Comparison of ENCODE assay signal across 24 mouse cellular contexts in genomic region chr10:93691344-93691743, GRCm38 (mm10). TPM values are rescaled to one million over a fixed set of nuclear protein-coding genes. Genes with fewer than 3 reads are reported as not detected.
A peak's percentile ranks its signal among the peaks of the same experiment; 100 is the strongest.
DNase-seq lines count a peak whose midpoint lies in the region; ATAC-seq lines count a peak whose summit lies in the region.
"Had no signal": no experiment of that assay in that cellular context is flagged by ENCODE, and none has a peak within 500 bp of the region (broad histone marks: within the 10 kb centered on the region; RNA-seq: fewer than 3 reads in every experiment).

No protein-coding gene starts in this region.

- H3K4me2 ChIP-seq in forebrain, embryonic 12.5 days, result no peak overlapping the region
- H3K4me2 ChIP-seq in forebrain, embryonic 11.5 days (ENCODE audit: low read depth, low read length, severe bottlenecking), result no peak overlapping the region
- H3K4me2 ChIP-seq in heart, embryonic 12.5 days, result peak overlapping the region; percentile 39
- peak overlapping the region; percentile 41 for H3K4me2 ChIP-seq in lung, embryonic 15.5 days
- H3K4me2 ChIP-seq: embryonic facial prominence, embryonic 15.5 days; forebrain, embryonic 15.5 days; hindbrain, embryonic 13.5 days had no signal

- no peaks in the 10 kb centered on the region; the same call in none of the 2 replicates for H3K36me3 ChIP-seq in forebrain, embryonic 12.5 days (replicated peaks)
- H3K36me3 ChIP-seq in forebrain, embryonic 11.5 days (ENCODE audit: control insufficient read depth, insufficient read depth, low read length), result no peaks in the 10 kb centered on the region; the same call in 1 of the 2 replicates
- no peaks in the 10 kb centered on the region for H3K36me3 ChIP-seq in heart, embryonic 12.5 days
- H3K36me3 ChIP-seq in lung, embryonic 15.5 days, result no peaks in the 10 kb centered on the region
- H3K36me3 ChIP-seq: embryonic facial prominence, embryonic 15.5 days; forebrain, embryonic 15.5 days; G1E; heart, embryonic 10.5 days; hindbrain, embryonic 13.5 days had no signal

- DNase-seq in forebrain, embryonic 11.5 days (ENCODE audit: low spot score), result no peak
- no peak for DNase-seq in heart, adult 18-20 months
- DNase-seq in lung, postnatal 4 days, result no peak
- peak; percentile 30 for DNase-seq in testis, postnatal 10 days (ENCODE audit: low spot score)
- DNase-seq in testis, postnatal 14 days (ENCODE audit: low spot score), result no peak
- DNase-seq: adrenal gland, adult 8-10 months; adrenal gland, postnatal 36 days; B cell, adult 2 months; cerebellum, adult 11 months; cerebellum, adult 8-10 months; cerebellum, postnatal 14 days; embryo, embryonic 11 days; gastrocnemius, postnatal 10 days had no signal

- no peaks in the 10 kb centered on the region for H3K9me3 ChIP-seq in forebrain, embryonic 12.5 days
- no peaks in the 10 kb centered on the region; the same call in 1 of the 2 replicates for H3K9me3 ChIP-seq in forebrain, embryonic 11.5 days (ENCODE audit: control insufficient read depth, low read length)
- no peaks in the 10 kb centered on the region for H3K9me3 ChIP-seq in heart, embryonic 12.5 days (replicated peaks)
- no peaks in the 10 kb centered on the region for H3K9me3 ChIP-seq in lung, embryonic 15.5 days
- H3K9me3 ChIP-seq: embryonic facial prominence, embryonic 15.5 days; forebrain, embryonic 15.5 days; G1E; heart, embryonic 10.5 days; hindbrain, embryonic 13.5 days had no signal

- no peak for ATAC-seq in forebrain, embryonic 12.5 days (ENCODE audit: low FRiP score)
- ATAC-seq in forebrain, embryonic 11.5 days (replicated peaks; ENCODE audit: low FRiP score), result no peak
- no peak for ATAC-seq in heart, embryonic 12.5 days (ENCODE audit: insufficient number of reproducible peaks, low FRiP score)
- ATAC-seq in lung, embryonic 15.5 days (ENCODE audit: borderline replicate concordance, extremely low read depth, low FRiP score, low TSS enrichment), result peak; percentile 64
- ATAC-seq: CD4-positive, CD25-positive, alpha-beta regulatory T cell, adult 4 months; forebrain, embryonic 15.5 days; hindbrain, postnatal 0 days had no signal

- peaks cover 14% of the 10 kb centered on the region for H3K4me1 ChIP-seq in forebrain, embryonic 12.5 days
- no peaks in the 10 kb centered on the region for H3K4me1 ChIP-seq in forebrain, embryonic 11.5 days (replicated peaks; ENCODE audit: control insufficient read depth, insufficient read depth, low read length)
- H3K4me1 ChIP-seq in heart, embryonic 12.5 days (replicated peaks), result peaks cover 9% of the 10 kb centered on the region
- peaks cover 30% of the 10 kb centered on the region for H3K4me1 ChIP-seq in lung, embryonic 15.5 days
- H3K4me1 ChIP-seq: embryonic facial prominence, embryonic 15.5 days; hindbrain, embryonic 13.5 days had no signal

- no peak overlapping the region for H3K4me3 ChIP-seq in forebrain, embryonic 12.5 days (replicated peaks)
- H3K4me3 ChIP-seq in forebrain, embryonic 11.5 days (ENCODE audit: low read depth, low read length), result no peak overlapping the region
- no peak overlapping the region for H3K4me3 ChIP-seq in heart, embryonic 12.5 days
- no peak overlapping the region for H3K4me3 ChIP-seq in lung, embryonic 15.5 days
- H3K4me3 ChIP-seq: embryonic facial prominence, embryonic 15.5 days; erythroblast, embryonic 14.5 days; forebrain, embryonic 15.5 days; heart, embryonic 10.5 days; hindbrain, embryonic 13.5 days had no signal

- H3K27me3 ChIP-seq in forebrain, embryonic 12.5 days, result no peaks in the 10 kb centered on the region
- no peaks in the 10 kb centered on the region for H3K27me3 ChIP-seq in forebrain, embryonic 11.5 days (ENCODE audit: control insufficient read depth, insufficient read depth, low read length)
- H3K27me3 ChIP-seq in heart, embryonic 12.5 days (replicated peaks), result no peaks in the 10 kb centered on the region
- no peaks in the 10 kb centered on the region for H3K27me3 ChIP-seq in lung, embryonic 15.5 days
- H3K27me3 ChIP-seq: embryonic facial prominence, embryonic 15.5 days; forebrain, embryonic 15.5 days; hindbrain, embryonic 13.5 days had no signal

- 46% methylated on average over 11 of the region's 11 CpGs for WGBS in forebrain, embryonic 12.5 days
- WGBS in forebrain, embryonic 11.5 days, result 63% methylated on average over 11 of the region's 11 CpGs
- WGBS in heart, embryonic 12.5 days, result 37% methylated on average over 11 of the region's 11 CpGs
- WGBS in lung, embryonic 15.5 days, result 37% methylated on average over 11 of the region's 11 CpGs

- H3K27ac ChIP-seq in forebrain, embryonic 12.5 days, result peak overlapping the region; percentile 63; the same call in 1 of the 2 replicates
- no peak overlapping the region for H3K27ac ChIP-seq in forebrain, embryonic 11.5 days (ENCODE audit: low read depth, low read length)
- peak overlapping the region; percentile 22; the same call in 1 of the 2 replicates for H3K27ac ChIP-seq in heart, embryonic 12.5 days (ENCODE audit: poor library complexity, severe bottlenecking)
- peak overlapping the region; percentile 80 for H3K27ac ChIP-seq in lung, embryonic 15.5 days
- H3K27ac ChIP-seq: embryonic facial prominence, embryonic 15.5 days; forebrain, embryonic 15.5 days; heart, embryonic 10.5 days; hindbrain, embryonic 13.5 days; hindbrain, postnatal 0 days had no signal

- H3K9ac ChIP-seq in forebrain, embryonic 12.5 days, result no peak overlapping the region
- no peak overlapping the region for H3K9ac ChIP-seq in forebrain, embryonic 11.5 days (ENCODE audit: low read length)
- no peak overlapping the region for H3K9ac ChIP-seq in heart, embryonic 12.5 days
- H3K9ac ChIP-seq in lung, embryonic 15.5 days, result no peak overlapping the region
- H3K9ac ChIP-seq: embryonic facial prominence, embryonic 15.5 days; forebrain, embryonic 15.5 days; hindbrain, embryonic 13.5 days had no signal

RNA-seq across cellular contexts. Expression of gene Ntn4, which starts 50.9 kb away (rescaled TPM):
- polyA plus RNA-seq in forebrain, embryonic 12.5 days (2016; fragmentation: Nextera tagmentation; extraction: Ambion mirVana), result 3.5 and 3.7 TPM in 2 replicates
- polyA plus RNA-seq in forebrain, embryonic 11.5 days (2014; fragmentation: Nextera tagmentation; extraction: Ambion mirVana), result 2.9 and 4.4 TPM in 2 replicates
- polyA plus RNA-seq in heart, embryonic 12.5 days (2016; fragmentation: Nextera tagmentation; extraction: Ambion mirVana), result 0.48 and 1.3 TPM in 2 replicates
- total RNA-seq in heart, adult 18-20 months (2021), result 10 to 100 TPM; 12.7 to 18.0 TPM
- 0.44 and 0.67 TPM in 2 replicates for polyA plus RNA-seq in lung, embryonic 15.5 days (2015; fragmentation: Nextera tagmentation; extraction: Ambion mirVana)
- polyA plus RNA-seq: erythroblast, embryonic 14.5 days; G1E had no signal

Comparison
In these comparisons a context has a peak if more than half of its experiments do, and no peak if none do; other contexts are left out.
1. H3K4me2 ChIP-seq: peak in heart, embryonic 12.5 days (single experiment) and lung, embryonic 15.5 days (single experiment); none in forebrain, embryonic 12.5 days (single experiment) and forebrain, embryonic 11.5 days (single experiment).